Mouse (Mus musculus) forebrain, postnatal 0 days (tissue): ENCODE data around the gene BC030870. TPM values are rescaled to one million over a fixed set of nuclear protein-coding genes. Genes with fewer than 3 reads are reported as not detected.

Source experiments
- ATAC-seq: fragments of 200-750 bp; cut with Nextera tagmentation; 2 replicates; pipeline ENCODE4 v1.8.0; 2017; ENCODE audit warnings: mild to moderate bottlenecking, moderate library complexity
- DNase-seq: peaks from one replicate; pipeline ENCODE4 v3.0.0-alpha.2; 2015
- H3K27ac ChIP-seq: fragments of 300-500 bp; sonication (generic); 2 replicates; pipeline ENCODE4 v1.5.1; 2014; ENCODE audit warnings: low read depth, mild to moderate bottlenecking, antibody characterized with exemption, low read length, moderate library complexity, mixed read lengths
- H3K27me3 ChIP-seq: fragments of 300-500 bp; sonication (generic); 2 replicates; pipeline ENCODE4 v1.6.1; 2014; ENCODE audit warnings: mild to moderate bottlenecking, low read length, mixed read lengths; ENCODE audit not compliant: insufficient read depth
- H3K36me3 ChIP-seq: fragments of 300-500 bp; sonication (generic); 2 replicates; pipeline ENCODE4 v1.6.1; 2014; ENCODE audit warnings: mild to moderate bottlenecking, moderate library complexity; ENCODE audit not compliant: insufficient read depth
- H3K4me1 ChIP-seq: fragments of 300-500 bp; sonication (generic); 2 replicates; pipeline ENCODE4 v1.6.1; 2014; ENCODE audit warnings: antibody characterized with exemption; ENCODE audit not compliant: insufficient read depth
- H3K4me2 ChIP-seq: fragments of 300-500 bp; sonication (generic); 2 replicates; pipeline ENCODE4 v1.6.1; 2014; ENCODE audit warnings: low read depth, mild to moderate bottlenecking, moderate library complexity
- H3K4me3 ChIP-seq: fragments of 300-500 bp; sonication (generic); 2 replicates; pipeline ENCODE4 v1.5.1; 2014; ENCODE audit warnings: low read depth, low read length, mixed read lengths
- H3K9ac ChIP-seq: fragments of 300-500 bp; sonication (generic); 2 replicates; pipeline ENCODE4 v1.6.1; 2014; ENCODE audit warnings: mild to moderate bottlenecking
- H3K9me3 ChIP-seq: fragments of 300-500 bp; sonication (generic); 2 replicates; pipeline ENCODE4 v1.6.1; 2016; ENCODE audit warnings: low read length
- CTCF ChIP-seq: sonication (generic); IDR thresholded peaks from 2 replicates; pipeline ENCODE4 v1.5.1; 2016; ENCODE audit warnings: antibody characterized with exemption, control low read depth, low read depth
- WGBS: fragments of 180-500 bp; shearing (Covaris S2); extraction: QIAGEN DNeasy Blood & Tissue Kit; methylation state at CpG from one replicate; pipeline ENCODE4 v1.1.7; 2014; 5-methylcytosine and 5-hydroxymethylcytosine counted together
- polyA plus RNA-seq: library from polyadenylated mRNA; unstranded; fragments of >200 nt; fragmentation: Nextera tagmentation; extraction: Ambion mirVana; gene quantifications from 2 replicates; pipeline ENCODE4 v1.2.1, GENCODE M21; 2015
- total RNA-seq: library from RNA; depleted of rRNA; stranded (reverse); fragments of >200 nt; gene quantifications from 2 replicates; pipeline ENCODE4 v1.2.3, GENCODE M21; 2014

The BC030870 gene
- total and polyA plus RNA-seq, 2 experiments from 2014 or later: not detected

DNA sequence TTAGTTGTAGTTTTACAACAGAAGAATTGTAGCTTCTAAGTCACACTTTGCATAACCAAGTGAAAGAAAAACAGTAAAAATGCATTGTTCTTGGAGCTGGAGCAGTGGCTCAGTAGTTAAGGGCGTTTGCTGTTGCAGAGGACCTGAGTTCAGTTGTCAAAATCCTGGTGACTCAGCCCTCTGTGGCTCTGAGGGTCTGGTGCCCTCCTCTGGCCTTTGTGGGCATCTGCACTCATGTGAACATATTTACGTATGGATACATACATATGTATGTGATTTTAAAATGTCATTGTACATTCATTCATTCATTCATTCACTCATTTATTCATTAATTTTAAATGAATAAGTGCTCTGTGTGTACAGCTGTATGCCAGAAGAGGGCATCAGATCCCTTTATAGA lies 43.7 kb downstream of the BC030870 start:
- H3K27ac ChIP-seq: no peak overlapping the region
- no peaks in the 10 kb centered on the region for H3K27me3 ChIP-seq
- peak; percentile 20 for TF ChIP-seq CTCF
- no peak overlapping the region for H3K4me3 ChIP-seq
- H3K4me2 ChIP-seq: no peak overlapping the region
- no peaks in the 10 kb centered on the region for H3K9me3 ChIP-seq
- H3K9ac ChIP-seq: no peak overlapping the region
- no peaks in the 10 kb centered on the region for H3K4me1 ChIP-seq
- ATAC-seq: no peak
- no peak for DNase-seq
- WGBS: 68% methylated on average over 2 of the region's 2 CpGs
- no peaks in the 10 kb centered on the region for H3K36me3 ChIP-seq

GRCm38 (mm10) chr8:65080731-65081130 lies 48.6 kb downstream of the BC030870 start:
- peak; percentile 32; the same call in 1 of the 2 replicates for ATAC-seq
- H3K4me2 ChIP-seq: no peak overlapping the region
- no peak overlapping the region for H3K27ac ChIP-seq
- no peaks in the 10 kb centered on the region for H3K9me3 ChIP-seq
- 73% methylated on average over 9 of the region's 9 CpGs for WGBS
- no peaks in the 10 kb centered on the region for H3K27me3 ChIP-seq
- H3K4me3 ChIP-seq: no peak overlapping the region
- H3K36me3 ChIP-seq: no peaks in the 10 kb centered on the region
- no peak overlapping the region for H3K9ac ChIP-seq
- no peak for DNase-seq
- no peak for TF ChIP-seq CTCF
- no peaks in the 10 kb centered on the region for H3K4me1 ChIP-seq

DNA sequence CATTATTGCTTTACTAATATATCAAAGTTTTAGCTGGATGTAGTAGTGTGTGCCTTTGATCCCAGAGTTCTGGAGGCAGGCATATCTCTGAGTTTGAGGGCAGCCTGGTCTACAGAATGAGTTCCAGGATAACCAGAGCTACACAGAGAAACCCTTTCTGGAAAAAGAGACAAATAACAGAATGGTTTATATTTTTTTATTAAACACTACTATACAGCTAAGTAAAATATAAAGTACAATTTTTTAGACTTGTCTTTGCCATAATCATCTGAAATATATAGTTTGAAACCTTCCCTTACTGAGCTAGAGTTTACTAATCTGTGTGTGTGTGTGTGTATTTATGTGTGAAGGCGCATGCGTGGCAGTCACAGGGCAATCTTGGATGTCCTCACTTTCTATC lies 54.6 kb downstream of the BC030870 start, which contains the start of gene Gm10663:
Gene Gm10663 (plus strand): TSS at position 301 of the 400 bp plus-strand sequence.
- DNase-seq (no peak), ATAC-seq (no peak)
- 93% methylated on average over 2 of the region's 2 CpGs for WGBS
- Histone ChIP-seq H3K27me3 (no peaks in the 10 kb centered on the region), H3K9me3 (no peaks in the 10 kb centered on the region), H3K36me3 (no peaks in the 10 kb centered on the region), H3K9ac (no peak within 1 kb of the TSS), H3K4me3 (no peak within 1 kb of the TSS), H3K4me1 (no peaks in the 10 kb centered on the region), H3K4me2 (no peak within 1 kb of the TSS), H3K27ac (no peak within 1 kb of the TSS)
- no peak for TF ChIP-seq CTCF

GRCm38 (mm10) chr8:65070996-65071395 lies 58.4 kb downstream of the BC030870 start:
- no peak for TF ChIP-seq CTCF
- WGBS: 69% methylated on average over 4 of the region's 4 CpGs

DNA sequence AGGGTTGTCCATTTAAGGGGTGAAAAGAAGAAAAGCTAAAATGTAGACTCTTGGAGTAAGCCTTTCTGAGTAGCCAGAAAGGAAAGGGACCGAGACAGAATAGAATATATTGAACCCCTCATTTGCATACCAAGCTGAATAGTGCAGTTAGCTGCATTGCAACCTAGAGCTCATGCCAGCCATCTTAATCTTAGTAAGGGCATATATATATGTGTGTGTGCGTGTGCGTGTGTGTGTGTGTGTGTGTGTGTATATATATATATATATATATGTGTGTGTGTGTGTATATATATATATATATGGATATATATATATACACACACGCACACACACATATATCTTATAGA lies 60.9 kb downstream of the BC030870 start:
- no peak overlapping the region for H3K4me3 ChIP-seq
- no peaks in the 10 kb centered on the region for H3K4me1 ChIP-seq
- H3K4me2 ChIP-seq: no peak overlapping the region
- WGBS: 40% methylated on average over 4 of the region's 4 CpGs
- no peaks in the 10 kb centered on the region for H3K27me3 ChIP-seq
- TF ChIP-seq CTCF: no peak
- no peaks in the 10 kb centered on the region for H3K36me3 ChIP-seq
- no peak overlapping the region for H3K9ac ChIP-seq
- H3K27ac ChIP-seq: no peak overlapping the region
- DNase-seq: no peak
- H3K9me3 ChIP-seq: no peaks in the 10 kb centered on the region
- ATAC-seq: no peak

More at GRCm38 (mm10) chr8:65070996-65071395, 58.4 kb downstream of the BC030870 start:
- ATAC-seq (no peak), DNase-seq (no peak)
- H3K4me3 ChIP-seq: no peak overlapping the region
- no peaks in the 10 kb centered on the region for H3K9me3 ChIP-seq
- H3K27ac ChIP-seq: no peak overlapping the region
- H3K4me1 ChIP-seq: no peaks in the 10 kb centered on the region
- H3K27me3 ChIP-seq: no peaks in the 10 kb centered on the region
- no peaks in the 10 kb centered on the region for H3K36me3 ChIP-seq
- no peak overlapping the region for H3K9ac ChIP-seq
- no peak overlapping the region for H3K4me2 ChIP-seq

- no peak; the same call in 1 of the 2 replicates for ATAC-seq
Observed at GRCm38 (mm10) chr8:65067694-65068472, 61.5 kb downstream of the BC030870 start.

GRCm38 (mm10) chr8:65067031-65067430 lies 62.3 kb downstream of the BC030870 start:
- H3K9me3 ChIP-seq: no peaks in the 10 kb centered on the region
- no peak for ATAC-seq

More at GRCm38 (mm10) chr8:65067694-65068472, 61.5 kb downstream of the BC030870 start:
- H3K9me3 ChIP-seq: no peaks in the 10 kb centered on the region
- no peak for TF ChIP-seq CTCF
- H3K27me3 ChIP-seq: no peaks in the 10 kb centered on the region
- H3K27ac ChIP-seq: no peak overlapping the region
- no peaks in the 10 kb centered on the region for H3K36me3 ChIP-seq
- H3K4me1 ChIP-seq: no peaks in the 10 kb centered on the region
- no peak for DNase-seq
- H3K9ac ChIP-seq: no peak overlapping the region
- H3K4me3 ChIP-seq: no peak overlapping the region
- WGBS: 12% methylated on average over 10 of the region's 10 CpGs
- H3K4me2 ChIP-seq: no peak overlapping the region

More at GRCm38 (mm10) chr8:65067031-65067430, 62.3 kb downstream of the BC030870 start:
- DNase-seq: no peak
- Histone ChIP-seq H3K27me3 (no peaks in the 10 kb centered on the region), H3K27ac (no peak overlapping the region), H3K9ac (no peak overlapping the region), H3K4me3 (no peak overlapping the region), H3K4me1 (no peaks in the 10 kb centered on the region), H3K36me3 (no peaks in the 10 kb centered on the region), H3K4me2 (no peak overlapping the region)
- WGBS: 92% methylated on average over 4 of the region's 4 CpGs
- TF ChIP-seq CTCF: no peak
